Mouse (Mus musculus): ENCODE measurements around the gene Gpr176.

GRCm38 (mm10) chr2:118375931-118376330, 2.7 kb upstream of the Gpr176 start:
- TF ChIP-seq CTCF (IDR thresholded peaks at IDR 0.05; ENCODE audit: low read depth, low read length): no peak
- no peak for TF ChIP-seq EP300 (IDR thresholded peaks at IDR 0.05; ENCODE audit: insufficient read depth, low read depth, low read length)
